Mouse (Mus musculus): ENCODE results near the gene S100a3.

DNA sequence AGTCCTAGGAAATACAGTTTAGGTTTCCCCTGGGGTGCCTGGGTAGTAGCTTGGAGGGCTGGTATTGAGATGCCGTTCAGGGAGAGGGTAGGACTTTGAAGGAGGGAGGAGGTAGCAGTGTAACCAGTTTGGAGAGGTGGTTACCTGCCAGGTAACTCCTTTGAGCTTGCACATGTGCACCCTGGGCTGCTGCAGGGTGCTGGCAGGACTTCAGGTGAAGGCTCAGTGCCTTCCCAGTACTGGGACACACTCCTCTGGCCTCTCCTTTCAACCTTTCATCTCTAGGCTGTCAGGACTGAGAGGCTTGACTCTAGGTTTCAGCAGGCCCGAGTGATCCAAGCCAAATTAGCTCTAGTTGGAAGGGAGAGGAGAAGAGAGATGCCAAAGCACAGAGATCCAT is 34.3 kb upstream of the S100a3 start:
- TF ChIP-seq CTCF (IDR thresholded peaks at IDR 0.05) (no peak), EP300 (IDR thresholded peaks at IDR 0.05) (no peak)

All from lung, postnatal 0 days (tissue).